Mouse (Mus musculus) forebrain, postnatal 0 days (tissue): ENCODE data around the gene Homer3. TPM values are rescaled to one million over a fixed set of nuclear protein-coding genes. Genes with fewer than 3 reads are reported as not detected.

ENCODE experiments used
- ATAC-seq: fragments of 200-750 bp; cut with Nextera tagmentation; 2 replicates; pipeline ENCODE4 v1.8.0; 2017; ENCODE audit warnings: mild to moderate bottlenecking, moderate library complexity
- DNase-seq: peaks from one replicate; pipeline ENCODE4 v3.0.0-alpha.2; 2015
- H3K27ac ChIP-seq: fragments of 300-500 bp; sonication (generic); 2 replicates; pipeline ENCODE4 v1.5.1; 2014; ENCODE audit warnings: low read depth, mild to moderate bottlenecking, antibody characterized with exemption, low read length, moderate library complexity, mixed read lengths
- H3K27me3 ChIP-seq: fragments of 300-500 bp; sonication (generic); 2 replicates; pipeline ENCODE4 v1.6.1; 2014; ENCODE audit warnings: mild to moderate bottlenecking, low read length, mixed read lengths; ENCODE audit not compliant: insufficient read depth
- H3K36me3 ChIP-seq: fragments of 300-500 bp; sonication (generic); 2 replicates; pipeline ENCODE4 v1.6.1; 2014; ENCODE audit warnings: mild to moderate bottlenecking, moderate library complexity; ENCODE audit not compliant: insufficient read depth
- H3K4me1 ChIP-seq: fragments of 300-500 bp; sonication (generic); 2 replicates; pipeline ENCODE4 v1.6.1; 2014; ENCODE audit warnings: antibody characterized with exemption; ENCODE audit not compliant: insufficient read depth
- H3K4me2 ChIP-seq: fragments of 300-500 bp; sonication (generic); 2 replicates; pipeline ENCODE4 v1.6.1; 2014; ENCODE audit warnings: low read depth, mild to moderate bottlenecking, moderate library complexity
- H3K4me3 ChIP-seq: fragments of 300-500 bp; sonication (generic); 2 replicates; pipeline ENCODE4 v1.5.1; 2014; ENCODE audit warnings: low read depth, low read length, mixed read lengths
- H3K9ac ChIP-seq: fragments of 300-500 bp; sonication (generic); 2 replicates; pipeline ENCODE4 v1.6.1; 2014; ENCODE audit warnings: mild to moderate bottlenecking
- H3K9me3 ChIP-seq: fragments of 300-500 bp; sonication (generic); 2 replicates; pipeline ENCODE4 v1.6.1; 2016; ENCODE audit warnings: low read length
- CTCF ChIP-seq: sonication (generic); IDR thresholded peaks from 2 replicates; pipeline ENCODE4 v1.5.1; 2016; ENCODE audit warnings: antibody characterized with exemption, control low read depth, low read depth
- WGBS: fragments of 180-500 bp; shearing (Covaris S2); extraction: QIAGEN DNeasy Blood & Tissue Kit; methylation state at CpG from one replicate; pipeline ENCODE4 v1.1.7; 2014; 5-methylcytosine and 5-hydroxymethylcytosine counted together
- polyA plus RNA-seq: library from polyadenylated mRNA; unstranded; fragments of >200 nt; fragmentation: Nextera tagmentation; extraction: Ambion mirVana; gene quantifications from 2 replicates; pipeline ENCODE4 v1.2.1, GENCODE M21; 2015
- total RNA-seq: library from RNA; depleted of rRNA; stranded (reverse); fragments of >200 nt; gene quantifications from 2 replicates; pipeline ENCODE4 v1.2.3, GENCODE M21; 2014; rRNA removed

Gene Homer3
- 27.2 and 34.7 TPM in 2 replicates for total RNA-seq
- polyA plus RNA-seq = 20.2 and 23.9 TPM in 2 replicates

- ATAC-seq = peak; percentile 90
- DNase-seq = peak; percentile 86
- H3K27me3 ChIP-seq = no peaks in the 10 kb centered on the region
- H3K27ac ChIP-seq = peak within 1 kb of the TSS; percentile 35; the same call in 1 of the 2 replicates
- WGBS = 5% methylated on average over 35 of the region's 36 CpGs
- H3K9ac ChIP-seq = peak within 1 kb of the TSS; percentile 79
- TF ChIP-seq CTCF = peak; percentile 90
- H3K9me3 ChIP-seq = no peaks in the 10 kb centered on the region
- H3K4me2 ChIP-seq = peak within 1 kb of the TSS; percentile 89
- H3K4me1 ChIP-seq = no peaks in the 10 kb centered on the region
- peaks cover 13% of the 10 kb centered on the region; the same call in 1 of the 2 replicates for H3K36me3 ChIP-seq
- peak within 1 kb of the TSS; percentile 75 for H3K4me3 ChIP-seq
These were observed at the start of gene Homer3 for GRCm38 (mm10) chr8:70282603-70283135. Gene Homer3, plus strand, starts transcription at chr8:70282827.

- H3K36me3 ChIP-seq = peaks cover 47% of the 10 kb centered on the region
- no peak for TF ChIP-seq CTCF
These were observed 49.0 kb upstream of the Homer3 start for GRCm38 (mm10) chr8:70233606-70234005.

GRCm38 (mm10) chr8:70234080-70234780, 48.4 kb upstream of the Homer3 start, which contains the start of the genes Sugp2 and Armc6:
Gene Sugp2, plus strand, starts transcription at chr8:70234226.
Gene Armc6, minus strand, starts transcription at chr8:70234466.
- Histone ChIP-seq H3K4me1 (peaks cover 14% of the 10 kb centered on the region), H3K4me2 (peak within 1 kb of the TSS; percentile 65), H3K9me3 (no peaks in the 10 kb centered on the region), H3K27me3 (no peaks in the 10 kb centered on the region), H3K36me3 (peaks cover 47% of the 10 kb centered on the region), H3K9ac (peak within 1 kb of the TSS; percentile 85), H3K4me3 (peak within 1 kb of the TSS; percentile 88), H3K27ac (peak within 1 kb of the TSS; percentile 95)
- TF ChIP-seq CTCF = peak; percentile 28; the same call in 1 of the 2 replicates
- ATAC-seq (peak; percentile 98), DNase-seq (peak; percentile 100)
- under 1% methylated on average over 61 of the region's 67 CpGs for WGBS

More at GRCm38 (mm10) chr8:70233606-70234005, 49.0 kb upstream of the Homer3 start:
- Histone ChIP-seq H3K9me3 (no peaks in the 10 kb centered on the region), H3K27ac (peak overlapping the region; percentile 95), H3K27me3 (no peaks in the 10 kb centered on the region), H3K9ac (peak overlapping the region; percentile 85), H3K4me3 (peak overlapping the region; percentile 88), H3K4me2 (peak overlapping the region; percentile 65), H3K4me1 (peaks cover 14% of the 10 kb centered on the region)
- WGBS = 6% methylated on average over 13 of the region's 13 CpGs
- ATAC-seq (peak; percentile 12), DNase-seq (no peak)

GRCm38 (mm10) chr8:70234781-70235128, 47.9 kb upstream of the Homer3 start:
- ATAC-seq (no peak), DNase-seq (no peak)
- peak overlapping the region; percentile 95 for H3K27ac ChIP-seq
- no peaks in the 10 kb centered on the region for H3K9me3 ChIP-seq
- H3K4me3 ChIP-seq = peak overlapping the region; percentile 88
- WGBS = under 1% methylated on average over 15 of the region's 15 CpGs
- no peak for TF ChIP-seq CTCF
- H3K36me3 ChIP-seq = peaks cover 45% of the 10 kb centered on the region
- H3K9ac ChIP-seq = peak overlapping the region; percentile 85
- H3K27me3 ChIP-seq = no peaks in the 10 kb centered on the region
- H3K4me2 ChIP-seq = peak overlapping the region; percentile 65
- peaks cover 14% of the 10 kb centered on the region for H3K4me1 ChIP-seq

- H3K4me1 ChIP-seq = peaks cover 13% of the 10 kb centered on the region
- ATAC-seq = no peak
- H3K4me2 ChIP-seq = no peak overlapping the region
- no peaks in the 10 kb centered on the region for H3K9me3 ChIP-seq
- no peak for DNase-seq
- peaks cover 60% of the 10 kb centered on the region for H3K36me3 ChIP-seq
- TF ChIP-seq CTCF = no peak
- WGBS = 88% methylated on average over 2 of the region's 2 CpGs
- H3K4me3 ChIP-seq = no peak overlapping the region
- no peaks in the 10 kb centered on the region for H3K27me3 ChIP-seq
- H3K27ac ChIP-seq = no peak overlapping the region
- no peak overlapping the region for H3K9ac ChIP-seq
These were observed 44.8 kb upstream of the Homer3 start for GRCm38 (mm10) chr8:70237842-70238241.

- Histone ChIP-seq H3K27me3 (no peaks in the 10 kb centered on the region), H3K4me3 (no peak overlapping the region), H3K9me3 (no peaks in the 10 kb centered on the region), H3K9ac (no peak overlapping the region), H3K27ac (no peak overlapping the region), H3K36me3 (peaks cover 83% of the 10 kb centered on the region), H3K4me2 (no peak overlapping the region), H3K4me1 (peaks cover under 1% of the 10 kb centered on the region; the same call in 1 of the 2 replicates)
- TF ChIP-seq CTCF = 0 out of 2 replicates have a peak, but pooled peaks have one; percentile 17
- no peak for DNase-seq
- ATAC-seq = no peak
- WGBS = 92% methylated on average over 5 of the region's 5 CpGs
These were observed 42.0 kb upstream of the Homer3 start for GRCm38 (mm10) chr8:70240642-70241041.

GRCm38 (mm10) chr8:70246622-70247021, 36.0 kb upstream of the Homer3 start:
- H3K4me3 ChIP-seq = no peak overlapping the region
- TF ChIP-seq CTCF = no peak
- H3K27me3 ChIP-seq = no peaks in the 10 kb centered on the region
- no peaks in the 10 kb centered on the region for H3K9me3 ChIP-seq
- 90% methylated on average over 6 of the region's 6 CpGs for WGBS
- ATAC-seq (no peak), DNase-seq (no peak)
- no peaks in the 10 kb centered on the region for H3K4me1 ChIP-seq
- H3K27ac ChIP-seq = no peak overlapping the region
- H3K4me2 ChIP-seq = no peak overlapping the region
- H3K9ac ChIP-seq = no peak overlapping the region
- H3K36me3 ChIP-seq = peaks cover 82% of the 10 kb centered on the region
